8 mouse cellular contexts compared by ENCODE assay signal in the genomic region with DNA sequence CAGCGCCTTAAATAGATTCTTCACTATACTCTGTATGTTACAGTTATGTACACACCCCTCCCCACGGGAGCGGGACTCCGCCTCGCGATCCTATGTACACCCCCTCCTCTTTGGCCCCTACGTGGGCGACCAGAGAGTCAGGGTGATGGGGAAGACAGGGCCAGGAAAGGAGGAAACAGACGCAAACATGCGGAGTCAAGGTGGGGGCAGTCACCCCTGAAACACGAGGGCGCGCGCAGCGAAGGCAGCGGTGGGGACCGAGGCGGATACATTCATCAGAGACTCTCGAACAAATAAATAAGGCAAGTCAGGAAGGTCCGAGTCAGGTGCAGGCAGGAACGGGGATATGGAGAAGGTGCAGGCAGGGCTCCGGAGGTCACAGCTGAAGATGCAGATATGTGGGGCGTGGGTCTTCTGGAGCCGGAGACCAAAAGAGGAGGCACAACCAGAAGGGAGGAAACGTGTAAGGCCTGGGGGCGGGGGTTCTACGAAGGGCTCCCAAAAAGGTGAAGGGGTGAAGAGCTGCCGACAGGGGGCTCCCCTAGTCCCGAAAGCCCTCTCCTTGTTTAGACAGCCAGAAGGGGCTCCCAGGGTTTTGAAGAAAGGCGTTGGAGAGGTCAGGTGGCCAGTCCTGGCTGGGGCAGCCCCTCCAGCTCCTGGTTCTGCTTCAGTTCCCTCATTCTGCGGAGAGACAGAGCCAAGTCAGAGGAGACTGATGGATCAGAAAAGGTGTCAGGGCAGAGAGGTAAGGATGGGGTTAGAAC. TPM values are rescaled to one million over a fixed set of nuclear protein-coding genes. Genes with fewer than 3 reads are reported as not detected.
A peak's percentile ranks its signal among the peaks of the same experiment; 100 is the strongest.
DNase-seq lines count a peak whose midpoint lies in the region; ATAC-seq and TF ChIP-seq lines count a peak whose summit lies in the region.

No protein-coding gene starts in this region.

- peak; percentile 58 for DNase-seq in urinary bladder, adult 2 months (ENCODE audit: low spot score)
- no peak for DNase-seq in urinary bladder, postnatal 10 days (ENCODE audit: low spot score)
- DNase-seq in embryo, embryonic 9.5 days (ENCODE audit: extremely low spot score): peak; percentile 87
- peak; percentile 98 for DNase-seq in heart, adult 11 months
- peak; percentile 89 for DNase-seq in limb, embryonic 14.5 days (ENCODE audit: low spot score)
- peak; percentile 82 for DNase-seq in midbrain, embryonic 14.5 days
- DNase-seq in spleen, postnatal 36 days (ENCODE audit: low spot score in 2 of 2): peak; percentile 87 to 89

- no peaks in the 10 kb centered on the region for H3K9me3 ChIP-seq in intestine, postnatal 0 days (ENCODE audit: control insufficient read depth)
- H3K9me3 ChIP-seq in limb, embryonic 14.5 days (ENCODE audit: control insufficient read depth, low read length): no peaks in the 10 kb centered on the region
- no peaks in the 10 kb centered on the region for H3K9me3 ChIP-seq in midbrain, embryonic 14.5 days (ENCODE audit: control insufficient read depth, low read length)

- no peaks in the 10 kb centered on the region for H3K27me3 ChIP-seq in intestine, postnatal 0 days (replicated peaks; ENCODE audit: control insufficient read depth, insufficient read depth, low read length)
- no peaks in the 10 kb centered on the region for H3K27me3 ChIP-seq in limb, embryonic 14.5 days (ENCODE audit: control insufficient read depth, insufficient read depth, low read length)
- H3K27me3 ChIP-seq in midbrain, embryonic 14.5 days (ENCODE audit: control insufficient read depth, insufficient read depth, low read length): no peaks in the 10 kb centered on the region

- ATAC-seq in intestine, postnatal 0 days: no peak
- ATAC-seq in limb, embryonic 14.5 days (ENCODE audit: low FRiP score, low read depth): peak; percentile 18
- peak; percentile 32 for ATAC-seq in midbrain, embryonic 14.5 days (ENCODE audit: low FRiP score, low TSS enrichment)

- peak overlapping the region; percentile 93 for H3K4me2 ChIP-seq in intestine, postnatal 0 days (replicated peaks; ENCODE audit: low read depth)
- peak overlapping the region; percentile 87 for H3K4me2 ChIP-seq in limb, embryonic 14.5 days (replicated peaks; ENCODE audit: low read depth, low read length, severe bottlenecking)
- H3K4me2 ChIP-seq in midbrain, embryonic 14.5 days (ENCODE audit: low read length): peak overlapping the region; percentile 79

- TF ChIP-seq POLR2A in limb, embryonic 14.5 days (IDR thresholded peaks at IDR 0.05; ENCODE audit: borderline replicate concordance, extremely low read depth, insufficient read depth, insufficient read length): peak; percentile 34; the same call in 1 of the 2 replicates

- H3K9ac ChIP-seq in intestine, postnatal 0 days (ENCODE audit: low read depth, low read length): peak overlapping the region; percentile 59
- peak overlapping the region; percentile 73 for H3K9ac ChIP-seq in limb, embryonic 14.5 days (ENCODE audit: low read depth, low read length, severe bottlenecking)
- H3K9ac ChIP-seq in midbrain, embryonic 14.5 days (replicated peaks; ENCODE audit: low read length): peak overlapping the region; percentile 72

- H3K27ac ChIP-seq in intestine, postnatal 0 days (ENCODE audit: low read depth, low read length): peak overlapping the region; percentile 88
- H3K27ac ChIP-seq in limb, embryonic 14.5 days (replicated peaks; ENCODE audit: low read depth, low read length): peak overlapping the region; percentile 97
- H3K27ac ChIP-seq in midbrain, embryonic 14.5 days (replicated peaks; ENCODE audit: low read depth, low read length): peak overlapping the region; percentile 96

- under 1% methylated on average over 31 of the region's 31 CpGs for WGBS in intestine, postnatal 0 days
- WGBS in limb, embryonic 14.5 days: under 1% methylated on average over 29 of the region's 31 CpGs
- WGBS in midbrain, embryonic 14.5 days: under 1% methylated on average over 31 of the region's 31 CpGs

- H3K4me1 ChIP-seq in intestine, postnatal 0 days (replicated peaks; ENCODE audit: control insufficient read depth, insufficient read depth, low read length): no peaks in the 10 kb centered on the region
- peaks cover 11% of the 10 kb centered on the region for H3K4me1 ChIP-seq in limb, embryonic 14.5 days (ENCODE audit: control insufficient read depth, insufficient read depth, low read length)
- H3K4me1 ChIP-seq in midbrain, embryonic 14.5 days (ENCODE audit: control insufficient read depth, insufficient read depth, low read length): peaks cover 19% of the 10 kb centered on the region

- peak; percentile 70 for TF ChIP-seq CTCF in intestine, postnatal 0 days (IDR thresholded peaks at IDR 0.05; ENCODE audit: low read depth)

- peaks cover 40% of the 10 kb centered on the region for H3K36me3 ChIP-seq in intestine, postnatal 0 days (ENCODE audit: control insufficient read depth, insufficient read depth)
- H3K36me3 ChIP-seq in limb, embryonic 14.5 days (ENCODE audit: control insufficient read depth, insufficient read depth, low read length): peaks cover 48% of the 10 kb centered on the region
- peaks cover 33% of the 10 kb centered on the region for H3K36me3 ChIP-seq in midbrain, embryonic 14.5 days (ENCODE audit: control insufficient read depth, insufficient read depth, low read length)

- H3K4me3 ChIP-seq in intestine, postnatal 0 days (ENCODE audit: low read depth, low read length): peak overlapping the region; percentile 63
- peak overlapping the region; percentile 65 for H3K4me3 ChIP-seq in limb, embryonic 14.5 days (replicated peaks; ENCODE audit: low read length)
- peak overlapping the region; percentile 65 for H3K4me3 ChIP-seq in midbrain, embryonic 14.5 days (replicated peaks; ENCODE audit: low read depth, low read length)

RNA-seq across cellular contexts. Expression of a gene that starts 0.5 kb away (rescaled TPM):
- 89.4 and 93.2 TPM in 2 replicates for polyA plus RNA-seq in urinary bladder, adult 2 months (2012; rRNA removed)
- polyA plus RNA-seq in intestine, postnatal 0 days (2015; fragmentation: Nextera tagmentation; extraction: Ambion mirVana): 61.3 and 66.2 TPM in 2 replicates
- 63.3 and 93.7 TPM in 2 replicates for polyA plus RNA-seq in limb, embryonic 14.5 days (2012; rRNA removed)
- 97.0 and 98.1 TPM in 2 replicates for polyA plus RNA-seq in limb, embryonic 14.5 days (2014; fragmentation: Nextera tagmentation; extraction: Ambion mirVana)
- 101 and 132 TPM in 2 replicates for polyA plus RNA-seq in midbrain, embryonic 14.5 days (2014; fragmentation: Nextera tagmentation; extraction: Ambion mirVana)

RNA-seq across cellular contexts. Expression of a gene that starts 12.8 kb away (rescaled TPM):
- polyA plus RNA-seq in urinary bladder, adult 2 months (2012; rRNA removed): 104 and 126 TPM in 2 replicates
- 4.9 and 5.9 TPM in 2 replicates for polyA plus RNA-seq in intestine, postnatal 0 days (2015; fragmentation: Nextera tagmentation; extraction: Ambion mirVana)
- 75.3 and 84.6 TPM in 2 replicates for polyA plus RNA-seq in limb, embryonic 14.5 days (2012; rRNA removed)
- 60.3 and 89.9 TPM in 2 replicates for polyA plus RNA-seq in limb, embryonic 14.5 days (2014; fragmentation: Nextera tagmentation; extraction: Ambion mirVana)
- 8.5 and 8.7 TPM in 2 replicates for polyA plus RNA-seq in midbrain, embryonic 14.5 days (2014; fragmentation: Nextera tagmentation; extraction: Ambion mirVana)

RNA-seq across cellular contexts. Expression of a gene that starts 15.3 kb away (rescaled TPM):
- polyA plus RNA-seq in urinary bladder, adult 2 months (2012; rRNA removed): 1,258 and 1,344 TPM in 2 replicates
- 1,830 and 1,961 TPM in 2 replicates for polyA plus RNA-seq in intestine, postnatal 0 days (2015; fragmentation: Nextera tagmentation; extraction: Ambion mirVana)
- 946 and 1,024 TPM in 2 replicates for polyA plus RNA-seq in limb, embryonic 14.5 days (2012; rRNA removed)
- polyA plus RNA-seq in limb, embryonic 14.5 days (2014; fragmentation: Nextera tagmentation; extraction: Ambion mirVana): 1,646 and 1,675 TPM in 2 replicates
- 661 and 672 TPM in 2 replicates for polyA plus RNA-seq in midbrain, embryonic 14.5 days (2014; fragmentation: Nextera tagmentation; extraction: Ambion mirVana)

RNA-seq across cellular contexts. Expression of a gene that starts 18.1 kb away (rescaled TPM):
- 16.6 and 25.4 TPM in 2 replicates for polyA plus RNA-seq in urinary bladder, adult 2 months (2012; rRNA removed)
- 11.7 and 12.3 TPM in 2 replicates for polyA plus RNA-seq in intestine, postnatal 0 days (2015; fragmentation: Nextera tagmentation; extraction: Ambion mirVana)
- 20.3 and 26.6 TPM in 2 replicates for polyA plus RNA-seq in limb, embryonic 14.5 days (2012; rRNA removed)
- polyA plus RNA-seq in limb, embryonic 14.5 days (2014; fragmentation: Nextera tagmentation; extraction: Ambion mirVana): 14.4 and 16.6 TPM in 2 replicates
- 19.4 and 21.0 TPM in 2 replicates for polyA plus RNA-seq in midbrain, embryonic 14.5 days (2014; fragmentation: Nextera tagmentation; extraction: Ambion mirVana)

RNA-seq across cellular contexts. Expression of a gene that starts 22.5 kb away (rescaled TPM):
- 93.9 and 96.9 TPM in 2 replicates for polyA plus RNA-seq in urinary bladder, adult 2 months (2012; rRNA removed)
- polyA plus RNA-seq in intestine, postnatal 0 days (2015; fragmentation: Nextera tagmentation; extraction: Ambion mirVana): 192 and 210 TPM in 2 replicates
- polyA plus RNA-seq in limb, embryonic 14.5 days (2012; rRNA removed): 134 and 150 TPM in 2 replicates
- 159 and 163 TPM in 2 replicates for polyA plus RNA-seq in limb, embryonic 14.5 days (2014; fragmentation: Nextera tagmentation; extraction: Ambion mirVana)
- 158 and 171 TPM in 2 replicates for polyA plus RNA-seq in midbrain, embryonic 14.5 days (2014; fragmentation: Nextera tagmentation; extraction: Ambion mirVana)
